Mouse (Mus musculus) brain, embryonic 14.5 days (tissue): ENCODE data around the gene Trib3.

Source experiments
- CTCF ChIP-seq: fragments of 200-500 bp; IDR thresholded peaks from 2 replicates; pipeline ENCODE4 v1.5.1; 2012; ENCODE audit warnings: inconsistent platforms, mild to moderate bottlenecking, moderate library complexity, borderline replicate concordance; ENCODE audit not compliant: insufficient read depth, insufficient read length; ENCODE audit errors: extremely low read depth
- POLR2A ChIP-seq: fragments of 200-500 bp; IDR thresholded peaks from 2 replicates; pipeline ENCODE4 v1.6.1; 2012; ENCODE audit warnings: mild to moderate bottlenecking, inconsistent platforms, borderline replicate concordance; ENCODE audit not compliant: poor library complexity, insufficient read depth, insufficient read length, severe bottlenecking; ENCODE audit errors: extremely low read depth

- TF ChIP-seq CTCF (no peak), POLR2A (no peak)
Observed at GRCm38 (mm10) chr2:152326157-152326556, 17.7 kb downstream of the Trib3 start.
